Mouse (Mus musculus) stomach, embryonic 15.5 days (tissue): ENCODE measurements around the gene Adam17. TPM values are rescaled to one million over a fixed set of nuclear protein-coding genes. Genes with fewer than 3 reads are reported as not detected.

Experiments used
- ATAC-seq: fragments of 200-750 bp; cut with Nextera tagmentation; 2 replicates; pipeline ENCODE4 v1.8.0; 2017; ENCODE audit warnings: low read depth, moderate number of reproducible peaks, moderate TSS enrichment; ENCODE audit not compliant: insufficient read depth, low FRiP score
- H3K27ac ChIP-seq: fragments of 300-500 bp; sonication (generic); 2 replicates; pipeline ENCODE4 v1.5.1; 2015; ENCODE audit warnings: mild to moderate bottlenecking, inconsistent platforms
- H3K27me3 ChIP-seq: fragments of 300-500 bp; sonication (generic); replicated peaks from 2 replicates; pipeline ENCODE4 v1.6.1; 2015; ENCODE audit warnings: inconsistent platforms
- H3K36me3 ChIP-seq: fragments of 300-500 bp; sonication (generic); 2 replicates; pipeline ENCODE4 v1.6.1; 2015; ENCODE audit warnings: inconsistent platforms
- H3K4me1 ChIP-seq: fragments of 300-500 bp; sonication (generic); 2 replicates; pipeline ENCODE4 v1.6.1; 2015; ENCODE audit warnings: inconsistent platforms
- H3K4me2 ChIP-seq: fragments of 300-500 bp; sonication (generic); 2 replicates; pipeline ENCODE4 v1.6.1; 2015; ENCODE audit warnings: mild to moderate bottlenecking, inconsistent platforms
- H3K4me3 ChIP-seq: fragments of 300-500 bp; sonication (generic); replicated peaks from 2 replicates; pipeline ENCODE4 v1.5.1; 2015; ENCODE audit warnings: inconsistent platforms
- H3K9ac ChIP-seq: fragments of 300-500 bp; sonication (generic); 2 replicates; pipeline ENCODE4 v1.6.1; 2015; ENCODE audit warnings: inconsistent platforms
- H3K9me3 ChIP-seq: fragments of 300-500 bp; sonication (generic); 2 replicates; pipeline ENCODE4 v1.6.1; 2016; ENCODE audit warnings: inconsistent platforms
- WGBS: fragments of 180-500 bp; shearing (Covaris S2); methylation state at CpG from one replicate; pipeline ENCODE4 v1.1.7; 2015; 5-methylcytosine and 5-hydroxymethylcytosine counted together
- polyA plus RNA-seq: library from polyadenylated mRNA; unstranded; fragments of >200 nt; fragmentation: Nextera tagmentation; extraction: Ambion mirVana; gene quantifications from 2 replicates; pipeline ENCODE4 v1.2.1, GENCODE M21; 2015

Gene Adam17
- polyA plus RNA-seq, 1 experiment from 2014 or later, result 37.2 TPM

DNA sequence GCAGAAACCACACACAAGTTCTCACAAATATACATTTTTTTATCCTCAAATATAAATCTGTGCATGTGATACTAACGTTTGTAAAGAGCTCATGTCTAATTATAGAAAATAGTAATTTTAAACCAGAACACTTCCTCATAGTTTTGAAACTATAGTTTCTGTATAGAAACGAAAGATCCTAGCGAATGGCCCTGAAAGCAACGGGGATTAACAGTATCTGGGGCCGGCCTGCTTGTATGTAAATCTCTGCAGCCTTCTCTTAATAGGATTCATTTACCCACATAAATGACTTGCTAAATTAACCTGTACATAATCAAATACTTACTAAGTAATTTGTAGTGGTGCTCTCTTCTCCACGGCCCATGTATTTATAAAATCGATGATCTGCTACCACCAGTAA is 26.5 kb downstream of the Adam17 start:
- H3K36me3 ChIP-seq, result peaks cover 13% of the 10 kb centered on the region
- no peak overlapping the region for H3K4me3 ChIP-seq
- H3K4me2 ChIP-seq, result no peak overlapping the region
- no peaks in the 10 kb centered on the region for H3K27me3 ChIP-seq
- no peak for ATAC-seq
- no peaks in the 10 kb centered on the region for H3K4me1 ChIP-seq
- no peak overlapping the region for H3K27ac ChIP-seq
- WGBS, result 90% methylated on average over 7 of the region's 7 CpGs
- no peak overlapping the region for H3K9ac ChIP-seq
- no peaks in the 10 kb centered on the region for H3K9me3 ChIP-seq

DNA sequence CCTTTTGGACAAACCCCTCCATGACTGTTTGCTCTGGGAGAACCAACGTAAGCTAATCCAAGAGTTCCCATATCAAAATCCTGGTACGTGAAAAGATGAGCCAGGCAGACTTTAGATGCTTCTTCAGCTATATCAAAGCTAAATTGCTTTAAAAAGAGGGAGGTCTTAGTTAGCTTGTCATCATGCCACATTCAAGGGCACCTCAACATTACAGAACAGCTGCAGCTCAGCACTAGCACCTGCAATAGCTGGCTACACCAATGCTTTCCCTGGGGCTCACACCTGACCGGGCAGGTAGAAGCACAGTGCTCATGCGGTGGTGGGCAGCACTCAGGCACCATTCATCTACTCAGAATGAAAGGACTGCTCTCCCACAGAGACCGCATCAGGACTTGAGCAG is 32.8 kb downstream of the Adam17 start:
- H3K27me3 ChIP-seq, result no peaks in the 10 kb centered on the region
- no peak overlapping the region for H3K4me3 ChIP-seq
- H3K9ac ChIP-seq, result no peak overlapping the region
- no peak for ATAC-seq
- no peak overlapping the region for H3K27ac ChIP-seq
- H3K36me3 ChIP-seq, result peaks cover 19% of the 10 kb centered on the region; the same call in 1 of the 2 replicates
- 91% methylated on average over 5 of the region's 5 CpGs for WGBS
- no peaks in the 10 kb centered on the region for H3K4me1 ChIP-seq
- H3K9me3 ChIP-seq, result no peaks in the 10 kb centered on the region
- H3K4me2 ChIP-seq, result no peak overlapping the region

DNA sequence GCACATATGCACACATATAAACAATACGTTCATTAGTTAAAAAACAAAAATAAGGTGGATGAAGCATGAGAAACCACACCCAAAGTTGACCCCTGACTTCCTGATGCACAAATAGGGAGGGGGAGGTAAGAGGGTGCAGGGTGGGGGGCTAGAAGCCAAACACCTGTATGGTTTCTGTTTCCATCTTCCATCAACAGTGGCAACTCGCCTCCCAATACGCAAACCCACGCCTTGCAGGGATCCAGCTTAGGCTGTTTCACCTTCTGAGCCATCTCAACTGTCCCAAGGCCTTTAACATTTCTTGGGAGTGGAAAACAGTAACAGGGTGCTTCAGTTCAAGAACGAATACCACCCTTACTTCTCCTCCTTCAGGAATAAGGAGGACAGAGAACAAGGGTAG is 36.3 kb downstream of the Adam17 start:
- Histone ChIP-seq H3K4me1 (no peaks in the 10 kb centered on the region), H3K9ac (no peak overlapping the region), H3K27me3 (no peaks in the 10 kb centered on the region), H3K4me3 (no peak overlapping the region), H3K27ac (no peak overlapping the region), H3K4me2 (no peak overlapping the region), H3K9me3 (no peaks in the 10 kb centered on the region), H3K36me3 (peaks cover 25% of the 10 kb centered on the region)
- ATAC-seq, result no peak
- 92% methylated on average over 5 of the region's 5 CpGs for WGBS

DNA sequence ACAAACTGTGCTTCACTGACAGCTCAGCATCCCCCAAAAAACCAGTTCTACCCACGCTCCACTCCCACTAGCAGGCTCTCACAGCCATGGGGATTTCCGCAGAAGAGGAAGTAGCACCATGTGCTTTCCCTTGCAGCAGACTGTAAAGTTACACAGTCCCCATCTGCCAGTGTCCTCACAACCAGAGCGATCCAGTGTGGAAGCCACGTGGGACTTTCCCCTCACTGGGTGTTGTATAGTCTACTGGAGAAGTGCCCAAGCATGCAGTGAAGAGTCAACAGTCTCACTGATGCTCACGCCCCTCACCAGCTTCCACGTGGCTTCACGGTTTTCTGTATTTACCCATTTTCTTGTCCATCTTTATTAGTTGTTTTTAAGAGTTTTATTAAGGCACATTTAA is 37.6 kb downstream of the Adam17 start:
- no peaks in the 10 kb centered on the region for H3K9me3 ChIP-seq
- H3K27me3 ChIP-seq, result no peaks in the 10 kb centered on the region
- no peaks in the 10 kb centered on the region for H3K4me1 ChIP-seq
- no peak overlapping the region for H3K4me3 ChIP-seq
- no peak for ATAC-seq
- WGBS, result 82% methylated on average over 7 of the region's 7 CpGs
- peaks cover 34% of the 10 kb centered on the region for H3K36me3 ChIP-seq
- H3K9ac ChIP-seq, result no peak overlapping the region
- H3K4me2 ChIP-seq, result no peak overlapping the region
- no peak overlapping the region for H3K27ac ChIP-seq

DNA sequence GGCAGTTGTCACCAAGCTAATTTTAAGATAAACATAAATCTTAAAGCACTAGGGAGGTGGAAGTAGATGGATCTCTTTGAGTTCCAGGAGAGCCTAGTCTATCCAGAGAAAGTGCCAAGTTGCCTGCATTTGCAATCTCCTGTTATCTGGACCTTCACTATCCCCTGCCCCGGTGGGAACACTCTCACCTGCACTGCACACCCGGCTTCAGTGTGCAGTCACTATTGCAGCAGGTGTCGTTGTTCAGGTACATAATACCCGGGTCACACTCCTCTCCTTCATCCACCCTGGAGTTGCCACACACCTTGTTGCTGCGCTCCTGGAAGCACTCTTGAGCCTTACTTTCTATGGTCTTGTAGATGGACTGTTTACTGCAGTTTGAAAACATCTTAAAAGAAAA is 39.7 kb downstream of the Adam17 start:
- no peak overlapping the region for H3K9ac ChIP-seq
- WGBS, result 80% methylated on average over 5 of the region's 5 CpGs
- H3K4me3 ChIP-seq, result no peak overlapping the region
- H3K9me3 ChIP-seq, result no peaks in the 10 kb centered on the region
- H3K4me1 ChIP-seq, result no peaks in the 10 kb centered on the region
- no peak for ATAC-seq
- H3K27me3 ChIP-seq, result no peaks in the 10 kb centered on the region
- H3K27ac ChIP-seq, result no peak overlapping the region
- H3K36me3 ChIP-seq, result peaks cover 29% of the 10 kb centered on the region
- H3K4me2 ChIP-seq, result no peak overlapping the region

DNA sequence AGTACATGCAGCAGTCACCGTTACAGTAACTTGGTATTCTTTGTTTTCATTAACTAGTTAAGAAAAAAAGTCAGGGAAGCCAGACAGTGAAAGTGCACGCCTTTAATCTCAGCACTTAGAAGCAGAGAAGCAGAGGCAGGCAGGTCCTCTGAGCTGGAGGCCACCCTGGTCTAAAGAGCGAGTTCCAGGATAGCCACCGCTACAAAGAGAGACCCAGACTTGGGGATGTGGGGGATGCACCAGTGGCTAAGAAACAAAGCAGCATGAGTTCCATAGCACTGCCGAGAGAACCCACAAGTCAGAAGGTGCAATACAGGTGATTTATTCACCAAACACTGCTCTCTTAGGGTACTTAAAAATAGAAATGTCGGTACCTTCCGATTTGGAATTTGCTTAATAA is 40.4 kb downstream of the Adam17 start:
- Histone ChIP-seq H3K27me3 (no peaks in the 10 kb centered on the region), H3K27ac (no peak overlapping the region), H3K9ac (no peak overlapping the region), H3K4me1 (no peaks in the 10 kb centered on the region), H3K4me2 (no peak overlapping the region), H3K4me3 (no peak overlapping the region), H3K36me3 (peaks cover 31% of the 10 kb centered on the region), H3K9me3 (no peaks in the 10 kb centered on the region)
- 85% methylated on average over 7 of the region's 7 CpGs for WGBS
- ATAC-seq, result no peak

DNA sequence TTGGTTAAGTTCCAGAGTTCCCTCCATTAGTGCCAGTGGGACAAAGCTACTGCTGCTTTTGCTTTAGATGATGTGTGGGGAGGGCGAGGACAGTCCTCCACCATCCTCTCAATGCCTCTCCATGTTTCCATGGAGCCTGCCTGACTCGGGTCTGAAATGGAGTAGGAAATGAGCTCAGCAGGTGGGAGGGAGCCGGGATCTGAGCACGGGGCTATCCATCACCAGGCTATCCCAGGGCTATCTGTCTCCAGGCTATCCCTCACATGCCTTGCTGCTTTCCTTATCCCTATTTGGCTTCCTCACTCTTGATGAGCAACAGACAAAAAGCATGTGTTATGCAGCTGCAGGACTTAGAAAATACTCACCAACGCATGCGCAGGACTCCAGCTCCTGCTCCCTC is 41.7 kb downstream of the Adam17 start:
- 83% methylated on average over 6 of the region's 6 CpGs for WGBS
- H3K9me3 ChIP-seq, result no peaks in the 10 kb centered on the region
- peaks cover 31% of the 10 kb centered on the region for H3K36me3 ChIP-seq

DNA sequence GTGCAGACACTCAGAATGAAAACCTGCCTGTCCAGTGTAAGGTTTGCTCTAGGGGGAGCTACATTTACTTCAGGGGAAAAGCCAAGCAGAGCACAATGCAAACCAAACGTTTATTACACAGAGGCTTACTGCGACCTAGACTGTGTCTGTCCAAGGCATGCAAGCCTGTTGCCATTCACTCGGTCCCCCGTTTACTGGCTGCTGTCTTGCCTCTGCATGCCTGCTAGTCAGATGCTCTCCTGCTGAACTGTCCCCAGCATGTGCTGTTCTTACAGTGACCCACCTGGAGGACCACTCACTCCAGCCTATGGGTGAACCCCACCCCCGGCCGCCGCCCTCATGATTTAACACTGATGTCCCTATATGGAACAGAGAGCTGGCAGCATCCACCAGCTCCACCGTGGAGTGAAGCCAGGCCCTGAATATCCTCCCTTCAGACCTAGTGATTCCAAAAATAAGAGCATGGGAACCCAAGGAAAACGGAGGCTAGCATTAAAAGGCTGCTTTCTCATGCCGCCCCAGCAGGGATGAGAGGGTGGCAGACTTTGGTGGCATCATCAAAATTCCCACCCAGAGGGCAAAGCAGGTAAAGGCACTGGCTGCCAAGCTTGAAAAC is 42.4 kb downstream of the Adam17 start:
- no peak overlapping the region for H3K9ac ChIP-seq
- no peaks in the 10 kb centered on the region for H3K4me1 ChIP-seq
- H3K4me3 ChIP-seq, result no peak overlapping the region
- no peak for ATAC-seq
- no peaks in the 10 kb centered on the region for H3K27me3 ChIP-seq
- peaks cover 31% of the 10 kb centered on the region for H3K36me3 ChIP-seq
- H3K27ac ChIP-seq, result no peak overlapping the region
- WGBS, result 80% methylated on average over 10 of the region's 10 CpGs
- no peak overlapping the region for H3K4me2 ChIP-seq
- no peaks in the 10 kb centered on the region for H3K9me3 ChIP-seq

More for the DNA sequence above, 41.7 kb downstream of the Adam17 start:
- no peak overlapping the region for H3K9ac ChIP-seq
- H3K4me3 ChIP-seq, result no peak overlapping the region
- no peak overlapping the region for H3K4me2 ChIP-seq
- ATAC-seq, result no peak
- H3K27me3 ChIP-seq, result no peaks in the 10 kb centered on the region
- no peak overlapping the region for H3K27ac ChIP-seq
- H3K4me1 ChIP-seq, result no peaks in the 10 kb centered on the region

DNA sequence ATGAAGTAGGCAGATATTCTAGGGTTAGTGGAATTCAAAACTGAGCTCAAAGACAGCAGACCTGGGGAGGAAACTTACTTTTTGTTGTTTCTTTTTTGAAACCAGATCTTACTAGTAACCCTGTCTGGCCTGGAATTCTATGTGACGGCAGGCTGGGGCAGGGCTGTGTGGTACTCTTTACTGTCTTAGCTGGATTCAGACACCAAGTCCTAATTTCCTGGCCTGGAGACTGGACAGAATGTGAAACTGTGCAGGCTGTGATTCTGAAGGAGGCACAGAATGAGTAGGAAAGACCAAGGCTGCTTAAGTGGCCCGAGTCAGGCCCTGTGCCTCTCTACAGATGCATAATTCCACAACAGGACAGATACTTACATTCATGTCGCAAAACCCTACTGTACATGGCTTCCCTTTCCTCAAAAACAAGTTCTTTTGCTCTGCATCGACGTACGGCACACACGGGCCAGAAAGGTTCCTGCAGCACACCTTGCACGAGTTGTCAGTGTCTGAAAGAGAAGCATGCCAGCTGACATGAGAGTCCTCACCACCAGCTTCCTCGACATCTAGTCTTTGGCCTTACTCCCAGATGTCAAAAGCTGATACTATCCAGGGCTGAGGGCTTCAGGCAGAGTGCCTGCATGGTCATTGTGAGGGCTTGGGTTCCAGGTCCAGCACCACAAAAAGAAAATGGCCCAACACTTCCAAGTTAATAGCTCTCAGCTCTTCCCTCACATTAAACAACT is 43.6 kb downstream of the Adam17 start:
- Histone ChIP-seq H3K27me3 (no peaks in the 10 kb centered on the region), H3K4me2 (no peak overlapping the region), H3K27ac (no peak overlapping the region), H3K4me3 (no peak overlapping the region), H3K4me1 (no peaks in the 10 kb centered on the region), H3K36me3 (peaks cover 32% of the 10 kb centered on the region), H3K9ac (no peak overlapping the region), H3K9me3 (no peaks in the 10 kb centered on the region)
- ATAC-seq, result no peak
- 86% methylated on average over 9 of the region's 9 CpGs for WGBS

DNA sequence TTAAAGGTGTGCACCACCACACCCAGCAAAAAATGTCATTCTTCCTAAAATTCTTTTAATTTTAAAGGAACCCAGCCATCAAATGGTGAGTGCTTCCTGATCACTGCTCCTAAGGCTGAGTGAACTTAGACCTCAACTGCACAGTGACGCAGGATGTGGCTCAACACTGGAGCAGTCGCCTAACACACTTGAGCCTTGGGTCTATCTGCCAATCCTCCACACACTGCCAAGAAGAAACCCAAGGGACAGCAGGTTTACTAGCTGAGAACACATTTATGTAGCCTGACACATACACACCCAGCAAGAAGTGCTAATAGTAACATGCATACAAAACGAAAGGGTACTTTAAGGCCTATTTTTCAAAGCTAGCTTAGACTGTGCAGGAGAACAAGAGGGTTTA is 47.1 kb downstream of the Adam17 start:
- no peak overlapping the region for H3K4me3 ChIP-seq
- H3K4me2 ChIP-seq, result no peak overlapping the region
- peaks cover 21% of the 10 kb centered on the region for H3K36me3 ChIP-seq
- H3K27ac ChIP-seq, result no peak overlapping the region
- H3K27me3 ChIP-seq, result no peaks in the 10 kb centered on the region
- 94% methylated on average over 3 of the region's 3 CpGs for WGBS
- H3K4me1 ChIP-seq, result no peaks in the 10 kb centered on the region
- no peak for ATAC-seq
- no peaks in the 10 kb centered on the region for H3K9me3 ChIP-seq
- no peak overlapping the region for H3K9ac ChIP-seq

DNA sequence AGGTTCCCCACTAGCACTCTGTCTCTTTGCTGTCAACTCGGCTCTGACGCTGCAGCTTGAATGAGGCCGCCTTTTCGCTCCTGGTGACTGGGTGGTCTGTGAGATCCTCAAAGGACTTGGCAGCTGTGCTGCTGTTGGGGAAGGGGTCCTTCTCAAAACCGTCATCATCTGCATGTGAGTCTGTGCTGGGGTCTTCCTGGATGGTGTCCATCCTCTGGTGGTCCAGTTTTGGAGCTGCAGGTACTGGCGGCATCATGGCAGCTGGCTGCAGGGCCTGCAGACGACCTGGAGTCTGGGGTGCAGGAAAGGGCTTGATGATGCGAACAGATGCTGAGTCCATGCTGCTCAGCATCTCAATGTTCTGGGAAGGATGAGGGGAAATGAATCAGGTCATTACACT is 48.2 kb downstream of the Adam17 start:
- no peak overlapping the region for H3K4me2 ChIP-seq
- 89% methylated on average over 8 of the region's 8 CpGs for WGBS
- H3K4me3 ChIP-seq, result no peak overlapping the region
- H3K27me3 ChIP-seq, result no peaks in the 10 kb centered on the region
- H3K27ac ChIP-seq, result no peak overlapping the region
- no peaks in the 10 kb centered on the region for H3K9me3 ChIP-seq
- H3K9ac ChIP-seq, result no peak overlapping the region
- peaks cover 14% of the 10 kb centered on the region for H3K36me3 ChIP-seq
- H3K4me1 ChIP-seq, result no peaks in the 10 kb centered on the region
- no peak for ATAC-seq

DNA sequence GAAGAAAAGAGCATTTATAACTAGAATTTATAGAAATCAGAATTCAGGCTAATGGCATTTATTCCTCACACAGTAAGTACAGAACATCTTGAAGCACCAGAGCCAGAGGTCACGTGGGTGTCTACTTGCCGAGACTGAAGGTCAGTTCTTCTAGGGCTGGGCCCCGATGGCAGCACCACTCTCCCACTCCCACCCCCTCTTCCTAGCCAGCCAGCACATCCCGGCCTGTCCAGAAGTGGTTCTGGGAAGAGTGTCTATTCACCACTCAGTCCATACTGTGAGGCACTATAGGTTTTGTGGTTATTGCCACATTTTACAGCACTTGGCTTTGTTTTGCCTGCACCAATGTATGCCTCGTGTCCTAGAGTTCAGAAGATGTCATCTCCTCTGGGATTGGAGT is 49.3 kb downstream of the Adam17 start:
- H3K9me3 ChIP-seq, result no peaks in the 10 kb centered on the region
- H3K27me3 ChIP-seq, result no peaks in the 10 kb centered on the region
- H3K4me1 ChIP-seq, result no peaks in the 10 kb centered on the region
- H3K9ac ChIP-seq, result no peak overlapping the region
- H3K27ac ChIP-seq, result no peak overlapping the region
- no peak overlapping the region for H3K4me2 ChIP-seq
- H3K4me3 ChIP-seq, result no peak overlapping the region
- WGBS, result 75% methylated on average over 5 of the region's 5 CpGs
- no peak; the same call in 1 of the 2 replicates for ATAC-seq
- H3K36me3 ChIP-seq, result peaks cover 18% of the 10 kb centered on the region
